ENCODE assay signal across 10 mouse cellular contexts in the genomic region with DNA sequence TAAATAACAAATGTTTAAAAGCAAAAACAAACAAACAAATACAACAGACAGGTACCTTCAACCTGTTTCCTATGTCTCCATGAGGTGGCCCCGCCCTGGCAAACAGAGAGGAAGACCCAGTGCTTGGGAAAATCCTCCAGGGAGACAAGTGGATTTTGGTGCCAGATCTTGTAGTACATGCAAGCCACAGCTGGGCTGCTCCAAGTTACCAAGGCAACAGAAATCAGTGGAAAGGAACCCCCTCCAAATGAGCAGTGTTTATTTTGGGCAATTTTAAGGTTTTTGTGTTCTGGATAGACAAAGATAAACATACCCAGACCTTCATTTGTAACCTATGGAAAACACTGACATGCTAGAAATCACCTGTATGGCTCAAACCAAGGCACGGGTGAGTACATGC.
"Had no signal": no experiment of that assay in that cellular context is flagged by ENCODE, and none has a peak within 500 bp of the region (broad histone marks: within the 10 kb centered on the region; RNA-seq: fewer than 3 reads in every experiment).

No protein-coding gene starts in this region.

- H3K4me1 ChIP-seq: limb, embryonic 12.5 days; neural tube, embryonic 13.5 days had no signal

- H3K4me3 ChIP-seq: limb, embryonic 12.5 days; neural tube, embryonic 13.5 days had no signal

- H3K9me3 ChIP-seq: limb, embryonic 12.5 days; neural tube, embryonic 13.5 days had no signal

- H3K4me2 ChIP-seq: limb, embryonic 12.5 days; neural tube, embryonic 13.5 days had no signal

- DNase-seq: kidney, adult 8-10 months; kidney, postnatal 25 days; liver; lung, adult 18-20 months; midbrain, embryonic 14.5 days; thymus, postnatal 14 days had no signal

- H3K27ac ChIP-seq: limb, embryonic 12.5 days; liver, embryonic 14.5 days; neural tube, embryonic 13.5 days; stomach, postnatal 0 days had no signal

- H3K9ac ChIP-seq: limb, embryonic 12.5 days; liver, embryonic 14.5 days; neural tube, embryonic 13.5 days had no signal
